Mouse (Mus musculus) 416B (cell line): ENCODE data around the gene Kcna7.

ENCODE experiments used
- DNase-seq: peaks from one replicate; pipeline ENCODE4 v3.0.0; 2011; ENCODE audit warnings: low read depth

Gene Kcna7

GRCm38 (mm10) chr7:45421194-45421593, 15.7 kb downstream of the Kcna7 start:
- no peak for DNase-seq

DNA sequence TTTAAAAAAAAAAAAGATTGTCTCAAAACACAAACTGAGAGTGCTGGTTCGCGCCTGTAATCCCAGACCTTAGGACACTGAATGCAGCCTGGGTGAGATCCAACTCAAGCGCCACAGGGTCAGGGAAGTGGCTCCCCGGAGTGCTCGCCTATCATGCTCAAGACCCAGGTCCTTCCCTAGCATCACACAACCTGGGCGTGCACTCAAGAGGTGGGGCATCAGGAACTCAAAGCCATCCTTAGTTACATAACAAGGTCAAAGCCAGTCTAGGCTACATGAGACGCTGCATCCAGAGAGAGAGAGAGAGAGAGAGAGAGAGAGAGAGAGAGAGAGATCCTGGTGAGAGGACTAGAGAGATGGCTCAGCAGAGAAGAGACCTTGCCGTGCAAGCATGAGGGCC, 21.1 kb downstream of the Kcna7 start:
- no peak for DNase-seq

- no peak for DNase-seq
Measured at GRCm38 (mm10) chr7:45433835-45434202, 28.4 kb downstream of the Kcna7 start.

GRCm38 (mm10) chr7:45434203-45435015, 29.0 kb downstream of the Kcna7 start, which contains the start of gene Gys1:
Gene Gys1 (plus strand): TSS chr7:45434844.
- DNase-seq = peak; percentile 100

DNA sequence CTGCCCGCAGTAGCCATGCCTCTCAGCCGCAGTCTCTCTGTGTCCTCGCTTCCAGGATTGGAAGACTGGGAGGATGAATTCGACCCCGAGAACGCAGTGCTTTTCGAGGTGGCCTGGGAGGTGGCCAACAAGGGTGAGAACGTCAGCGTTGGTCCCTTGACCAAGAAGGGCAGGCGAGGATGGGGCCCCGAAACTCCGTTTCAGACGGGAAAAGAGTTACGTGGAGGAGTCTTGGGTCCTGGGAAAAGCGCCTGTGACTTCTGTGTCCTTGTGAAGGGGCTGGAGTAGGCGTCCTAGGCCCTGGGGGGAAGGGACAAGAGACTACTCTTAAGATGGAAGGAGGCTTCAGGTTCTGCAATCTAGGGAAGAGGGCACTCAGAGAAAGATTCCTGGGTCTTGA, 29.6 kb downstream of the Kcna7 start:
- DNase-seq = no peak

GRCm38 (mm10) chr7:45436444-45436843, 31.0 kb downstream of the Kcna7 start:
- no peak for DNase-seq

DNA sequence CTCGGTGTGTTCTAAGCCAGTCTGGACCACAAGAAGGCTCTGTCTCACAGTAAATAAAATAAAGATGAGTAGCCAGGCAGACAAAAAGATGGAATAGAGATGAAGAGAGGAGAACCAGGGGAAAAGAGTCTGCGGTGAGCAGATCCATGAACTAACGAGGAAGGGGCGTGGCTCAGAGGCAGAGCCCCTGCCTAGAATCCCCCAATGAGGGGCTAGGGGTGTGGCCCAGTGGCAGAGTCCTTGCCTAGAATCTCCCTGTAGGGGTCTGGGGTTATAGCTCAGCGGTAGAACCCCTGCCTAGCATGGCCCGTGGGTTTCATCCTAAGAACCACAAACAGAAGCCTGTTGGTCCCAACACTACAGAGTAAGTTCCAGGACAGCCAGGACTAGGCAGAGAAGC, 31.6 kb downstream of the Kcna7 start:
- no peak for DNase-seq

GRCm38 (mm10) chr7:45437521-45438276, 32.2 kb downstream of the Kcna7 start, which contains the start of gene Ruvbl2:
Gene Ruvbl2 (minus strand): TSS chr7:45438096.
- no peak for DNase-seq

- DNase-seq = no peak
Measured at GRCm38 (mm10) chr7:45443526-45444420, 38.3 kb downstream of the Kcna7 start.

DNA sequence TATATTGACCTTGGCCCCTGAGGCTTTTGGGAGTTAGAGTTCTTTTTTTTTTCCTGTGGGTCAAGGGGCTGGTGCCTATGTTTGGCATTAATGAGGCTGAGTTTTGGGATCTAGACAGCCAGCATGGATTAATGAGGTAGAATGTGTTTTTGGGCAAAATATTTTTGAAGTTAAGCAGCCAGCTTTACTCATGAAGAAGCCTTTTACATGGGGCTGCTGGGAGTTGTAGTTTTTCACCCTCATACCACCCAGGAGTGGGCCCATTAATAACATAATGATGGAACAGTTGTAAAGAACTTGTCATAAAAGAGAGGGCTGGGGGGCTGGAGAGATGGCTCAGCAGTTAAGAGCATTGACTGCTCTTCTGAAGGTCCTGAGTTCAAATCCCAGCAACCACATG, 41.1 kb downstream of the Kcna7 start:
- DNase-seq = no peak

GRCm38 (mm10) chr7:45447325-45447990, 42.0 kb downstream of the Kcna7 start:
- DNase-seq = peak; percentile 46

- no peak for DNase-seq
Measured at GRCm38 (mm10) chr7:45449974-45450373, 44.5 kb downstream of the Kcna7 start.

DNA sequence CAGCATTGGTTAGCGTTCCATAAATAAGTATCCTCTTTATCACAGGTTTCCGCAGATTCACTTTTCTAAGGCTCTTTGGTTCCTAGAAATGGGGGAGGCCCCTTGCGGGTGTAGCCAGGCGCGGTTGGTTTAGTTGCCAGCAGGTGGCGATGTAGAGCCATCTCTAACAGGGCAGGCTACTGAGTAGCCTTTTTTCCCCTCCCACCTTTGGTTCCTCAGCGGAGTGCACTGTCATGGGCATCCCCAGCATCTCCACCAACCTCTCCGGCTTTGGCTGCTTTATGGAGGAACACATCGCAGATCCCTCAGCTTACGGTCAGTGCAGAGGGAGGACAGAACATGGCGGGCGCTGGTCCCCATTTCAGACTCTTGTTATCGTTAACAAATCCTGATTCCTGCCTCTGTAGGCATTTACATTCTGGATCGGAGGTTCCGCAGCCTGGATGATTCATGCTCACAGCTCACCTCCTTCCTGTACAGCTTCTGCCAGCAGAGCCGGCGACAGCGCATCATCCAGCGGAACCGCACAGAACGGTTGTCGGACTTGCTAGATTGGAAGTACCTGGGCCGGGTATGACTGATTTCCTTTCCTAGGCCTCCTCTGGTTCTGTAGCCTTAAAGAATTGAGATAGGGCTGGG, 46.0 kb downstream of the Kcna7 start:
- DNase-seq = peak; percentile 84

GRCm38 (mm10) chr7:45454971-45455370, 49.5 kb downstream of the Kcna7 start:
- no peak for DNase-seq

DNA sequence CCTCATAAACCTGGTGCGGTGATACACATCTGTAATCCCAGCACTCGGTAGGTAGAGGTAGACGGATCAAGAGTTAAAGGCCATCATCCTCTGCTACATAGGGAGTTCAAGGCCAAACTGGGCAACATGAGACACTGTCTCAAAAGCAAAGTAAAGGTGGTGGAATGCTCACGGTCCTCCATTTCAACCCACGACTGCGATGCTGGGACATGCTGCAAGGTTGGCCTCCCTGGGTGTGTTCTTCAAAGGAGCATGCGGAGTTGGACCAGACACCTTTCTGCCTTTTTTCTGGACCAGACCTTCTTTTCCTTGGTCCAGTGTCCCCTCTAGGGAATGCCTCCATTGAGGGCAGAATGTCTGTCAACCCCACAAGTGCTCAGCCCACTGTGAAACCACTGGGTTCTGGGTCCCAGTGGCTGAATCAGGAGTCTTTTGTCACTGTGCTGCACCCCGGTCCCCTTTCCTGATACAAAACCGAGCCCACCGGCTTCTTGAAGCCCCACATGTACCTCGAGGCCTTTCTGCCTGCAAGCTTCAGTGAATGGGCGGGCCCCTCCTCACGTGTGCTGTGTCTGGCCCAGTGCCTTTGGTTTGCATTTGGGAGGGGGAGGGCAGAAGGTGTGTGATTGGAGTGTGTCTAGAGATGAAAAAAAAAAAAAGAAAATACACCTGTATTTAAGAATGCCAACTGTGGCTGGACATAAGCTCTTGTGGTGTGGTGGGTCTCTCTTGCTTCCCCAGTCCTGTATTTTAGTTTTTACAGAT, 50.7 kb downstream of the Kcna7 start:
- no peak for DNase-seq

GRCm38 (mm10) chr7:45456721-45457203, 51.3 kb downstream of the Kcna7 start:
- no peak for DNase-seq

GRCm38 (mm10) chr7:45457204-45458060, 52.0 kb downstream of the Kcna7 start:
- DNase-seq = peak; percentile 89

GRCm38 (mm10) chr7:45458748-45459563, 53.5 kb downstream of the Kcna7 start:
- peak; percentile 83 for DNase-seq
